Mouse (Mus musculus): ENCODE data around the gene Pafah1b1.

Gene Pafah1b1

GRCm38 (mm10) chr11:74715971-74716525 lies 8.4 kb downstream of the Pafah1b1 start:
- no peak for DNase-seq

GRCm38 (mm10) chr11:74710671-74711070 lies 13.8 kb downstream of the Pafah1b1 start:
- DNase-seq = no peak

- DNase-seq = no peak
These were observed 15.7 kb downstream of the Pafah1b1 start for GRCm38 (mm10) chr11:74708781-74709180.

- no peak for DNase-seq
These were observed 20.4 kb downstream of the Pafah1b1 start for GRCm38 (mm10) chr11:74704068-74704467.

GRCm38 (mm10) chr11:74699505-74699904 lies 25.0 kb downstream of the Pafah1b1 start:
- DNase-seq = no peak

GRCm38 (mm10) chr11:74692151-74692550 lies 32.3 kb downstream of the Pafah1b1 start:
- no peak for DNase-seq

GRCm38 (mm10) chr11:74675156-74675555 lies 49.3 kb downstream of the Pafah1b1 start:
- DNase-seq = no peak

GRCm38 (mm10) chr11:74674713-74675112 lies 49.8 kb downstream of the Pafah1b1 start:
- DNase-seq = no peak

GRCm38 (mm10) chr11:74673561-74673960 lies 50.9 kb downstream of the Pafah1b1 start:
- DNase-seq = no peak

GRCm38 (mm10) chr11:74672901-74673513 lies 51.5 kb downstream of the Pafah1b1 start:
- no peak for DNase-seq

GRCm38 (mm10) chr11:74671839-74672238 lies 52.6 kb downstream of the Pafah1b1 start:
- DNase-seq = no peak

- DNase-seq = no peak
These were observed 53.5 kb downstream of the Pafah1b1 start for GRCm38 (mm10) chr11:74671013-74671412.

- no peak for DNase-seq
These were observed 54.3 kb downstream of the Pafah1b1 start for GRCm38 (mm10) chr11:74670151-74670550.

- no peak for DNase-seq
These were observed 55.5 kb downstream of the Pafah1b1 start for GRCm38 (mm10) chr11:74668971-74669370.

- DNase-seq = no peak
These were observed 56.0 kb downstream of the Pafah1b1 start for GRCm38 (mm10) chr11:74668466-74668865.

GRCm38 (mm10) chr11:74667582-74668010 lies 56.9 kb downstream of the Pafah1b1 start:
- DNase-seq = no peak

- DNase-seq = no peak
These were observed 57.5 kb downstream of the Pafah1b1 start for GRCm38 (mm10) chr11:74666776-74667581.

GRCm38 (mm10) chr11:74666284-74666652 lies 58.2 kb downstream of the Pafah1b1 start:
- no peak for DNase-seq

- no peak for DNase-seq
These were observed 58.7 kb downstream of the Pafah1b1 start for GRCm38 (mm10) chr11:74665631-74666283.

GRCm38 (mm10) chr11:74664906-74665305 lies 59.6 kb downstream of the Pafah1b1 start:
- DNase-seq = no peak

- no peak for DNase-seq
These were observed 60.2 kb downstream of the Pafah1b1 start for GRCm38 (mm10) chr11:74664279-74664678.

GRCm38 (mm10) chr11:74662221-74662620 lies 62.2 kb downstream of the Pafah1b1 start:
- no peak for DNase-seq

GRCm38 (mm10) chr11:74661641-74662040 lies 62.8 kb downstream of the Pafah1b1 start:
- DNase-seq = no peak

GRCm38 (mm10) chr11:74660336-74660735 lies 64.1 kb downstream of the Pafah1b1 start:
- DNase-seq = no peak

All from kidney, adult 8-10 months (tissue).